Mouse (Mus musculus): ENCODE data around the gene St6galnac3.

Gene St6galnac3

DNA sequence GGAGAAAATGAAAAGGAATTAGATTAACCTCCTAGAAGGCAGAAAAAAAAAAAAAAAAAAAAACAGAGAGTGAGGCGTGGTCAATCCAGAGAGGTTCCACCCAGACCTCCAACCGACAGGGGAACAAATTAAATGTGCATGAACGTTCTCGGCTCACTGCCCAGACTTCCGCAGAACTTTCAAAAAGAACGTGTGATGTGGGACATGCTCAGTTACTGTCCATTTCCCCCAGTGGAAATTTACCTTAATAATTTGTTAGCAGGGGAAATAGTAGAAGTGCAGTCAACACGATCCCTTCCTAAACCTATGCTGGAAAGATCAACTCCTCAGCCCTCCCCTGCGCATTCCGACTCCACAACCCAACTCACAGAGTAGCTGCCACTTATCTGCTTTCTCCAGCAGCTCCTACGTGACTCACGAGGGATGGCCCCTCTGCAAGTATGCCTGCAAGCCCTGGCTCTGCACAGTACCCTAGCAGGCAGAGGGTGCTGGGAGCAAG lies 35.1 kb downstream of the St6galnac3 start:
- DNase-seq, result no peak

DNA sequence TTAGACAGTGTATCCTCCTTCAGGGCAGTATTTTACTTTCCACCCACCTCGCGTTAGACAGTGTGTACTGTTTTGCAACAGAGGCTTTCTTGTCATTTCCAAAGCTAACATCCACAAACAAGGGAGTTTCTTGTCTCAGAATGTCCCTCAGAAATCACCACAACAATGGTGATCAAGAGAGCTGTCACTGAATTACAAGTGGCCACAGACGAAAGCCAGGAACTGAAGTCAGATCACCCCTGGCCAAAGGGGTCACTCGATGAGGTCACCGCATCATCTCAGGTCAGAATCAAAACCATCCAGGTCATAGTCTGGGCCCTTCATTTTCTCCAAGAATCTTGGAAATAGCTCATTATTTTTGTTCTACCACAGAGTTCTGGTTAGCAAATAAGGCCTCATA lies 37.1 kb downstream of the St6galnac3 start:
- DNase-seq, result no peak

- DNase-seq, result no peak
Measured at GRCm38 (mm10) chr3:153684909-153685308, 40.1 kb downstream of the St6galnac3 start.

DNA sequence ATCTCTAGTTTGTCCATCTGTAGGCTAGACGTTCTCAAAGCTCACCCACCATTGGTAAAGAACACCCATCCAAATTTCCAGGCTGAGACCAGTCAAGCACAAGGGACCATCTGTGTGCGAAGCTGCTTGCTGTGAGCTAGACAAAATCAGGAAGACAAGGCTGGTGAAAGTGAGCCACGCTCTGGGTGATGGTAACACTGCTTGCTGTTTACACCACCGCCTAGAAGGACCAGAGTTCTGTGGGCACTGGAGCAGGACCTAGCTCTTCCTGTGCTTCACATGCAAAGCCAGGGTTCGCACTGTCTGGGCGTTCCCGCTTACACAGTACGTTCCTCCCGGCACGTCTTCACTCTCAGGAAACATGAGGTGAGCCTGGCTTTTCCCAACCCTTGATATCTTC lies 42.7 kb downstream of the St6galnac3 start:
- DNase-seq, result no peak

DNA sequence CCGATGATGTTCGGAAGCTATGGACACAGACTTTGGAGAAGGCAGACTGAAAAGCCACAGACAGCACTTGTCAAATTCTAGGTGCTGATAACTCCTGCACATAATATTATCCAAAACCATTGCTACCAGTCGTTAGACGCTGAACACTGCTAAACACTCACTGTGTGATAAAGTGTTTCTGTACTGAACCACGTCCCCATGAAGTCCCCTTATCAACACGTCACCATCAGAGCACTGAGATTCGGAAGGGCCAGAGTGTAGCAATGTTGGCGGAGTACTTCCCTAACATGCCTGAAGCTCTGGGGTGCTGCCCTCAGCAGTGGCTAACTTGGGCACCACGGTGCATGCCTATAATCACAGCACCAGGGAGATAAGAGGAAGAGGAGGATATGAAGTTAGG lies 43.3 kb downstream of the St6galnac3 start:
- DNase-seq, result no peak

DNA sequence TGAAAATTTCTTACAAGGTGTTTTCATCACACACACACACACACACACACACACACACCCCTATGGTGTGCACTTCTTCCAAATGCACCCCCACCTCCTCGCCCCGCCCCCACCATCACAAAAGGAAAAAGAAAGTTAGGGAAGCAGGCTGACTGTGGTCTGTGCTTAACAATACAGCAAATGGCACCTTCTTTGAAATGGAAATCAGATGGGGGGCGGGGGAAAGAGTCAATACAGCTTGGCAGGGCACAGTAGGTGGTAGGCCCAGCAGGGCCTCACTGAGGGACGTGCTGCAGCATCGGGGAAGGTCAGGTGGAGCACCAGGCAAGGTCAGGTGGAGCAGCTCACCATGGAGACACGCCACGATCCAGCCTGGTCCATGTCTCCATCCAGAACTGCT lies 49.1 kb downstream of the St6galnac3 start:
- no peak for DNase-seq

DNA sequence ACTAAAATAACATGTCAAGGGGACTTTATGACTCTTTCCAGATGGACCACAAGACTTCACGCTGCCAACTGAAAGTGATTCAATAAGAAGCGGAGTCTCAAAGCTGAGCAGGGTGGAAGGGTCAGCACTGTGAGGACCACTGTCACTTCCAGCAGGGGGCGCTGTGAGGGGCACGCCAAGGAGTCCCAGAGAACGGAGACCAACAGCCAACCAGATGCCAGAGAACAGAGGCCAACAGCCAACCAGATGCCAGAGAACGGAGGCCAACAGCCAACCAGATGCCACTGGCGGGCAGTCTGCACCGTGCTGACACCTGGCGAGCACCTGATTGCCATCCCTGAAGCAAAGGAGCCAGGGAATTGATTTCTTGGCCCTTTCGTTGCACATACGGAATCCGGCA lies 49.9 kb downstream of the St6galnac3 start:
- DNase-seq, result peak; percentile 37

DNA sequence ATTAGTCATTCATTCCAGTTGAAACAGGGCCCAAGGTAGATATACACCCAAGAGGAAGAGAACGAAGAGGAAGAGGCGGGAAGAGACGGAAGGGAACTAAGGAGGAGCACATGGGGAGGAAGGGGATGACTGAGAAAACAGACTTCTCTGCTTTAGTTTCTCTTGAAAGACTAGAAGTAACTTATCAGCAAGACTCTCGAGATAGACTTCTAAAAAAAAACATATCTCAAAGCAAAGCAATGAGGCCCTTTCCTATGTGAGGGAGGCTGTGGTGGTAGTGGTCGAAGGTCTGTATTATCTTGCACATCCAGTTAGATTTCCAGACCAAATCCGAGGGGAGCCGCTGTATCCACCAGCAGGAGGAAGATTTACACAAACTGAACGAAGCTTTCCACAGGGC lies 50.6 kb downstream of the St6galnac3 start:
- DNase-seq, result no peak

DNA sequence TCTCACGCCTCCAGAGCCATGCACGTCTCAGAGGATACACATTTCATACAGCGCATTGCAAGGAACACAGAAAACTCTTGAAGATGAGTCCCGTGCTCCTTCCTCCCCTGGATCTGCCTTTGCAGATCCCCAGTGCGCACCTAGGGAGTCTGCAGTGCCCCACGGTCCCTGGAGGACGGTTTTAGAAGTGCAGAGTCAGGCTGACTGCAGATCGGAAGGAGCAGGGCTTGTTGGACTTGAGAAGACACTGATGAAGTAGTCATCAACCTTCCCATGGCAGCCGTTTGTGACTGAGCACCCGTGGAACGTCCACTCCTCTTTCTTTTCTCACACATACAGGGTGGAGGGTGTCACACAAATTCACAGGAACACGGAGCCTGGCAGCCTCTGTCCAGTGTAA lies 51.5 kb downstream of the St6galnac3 start:
- no peak for DNase-seq

GRCm38 (mm10) chr3:153670953-153671674 lies 53.9 kb downstream of the St6galnac3 start:
- no peak for DNase-seq

DNA sequence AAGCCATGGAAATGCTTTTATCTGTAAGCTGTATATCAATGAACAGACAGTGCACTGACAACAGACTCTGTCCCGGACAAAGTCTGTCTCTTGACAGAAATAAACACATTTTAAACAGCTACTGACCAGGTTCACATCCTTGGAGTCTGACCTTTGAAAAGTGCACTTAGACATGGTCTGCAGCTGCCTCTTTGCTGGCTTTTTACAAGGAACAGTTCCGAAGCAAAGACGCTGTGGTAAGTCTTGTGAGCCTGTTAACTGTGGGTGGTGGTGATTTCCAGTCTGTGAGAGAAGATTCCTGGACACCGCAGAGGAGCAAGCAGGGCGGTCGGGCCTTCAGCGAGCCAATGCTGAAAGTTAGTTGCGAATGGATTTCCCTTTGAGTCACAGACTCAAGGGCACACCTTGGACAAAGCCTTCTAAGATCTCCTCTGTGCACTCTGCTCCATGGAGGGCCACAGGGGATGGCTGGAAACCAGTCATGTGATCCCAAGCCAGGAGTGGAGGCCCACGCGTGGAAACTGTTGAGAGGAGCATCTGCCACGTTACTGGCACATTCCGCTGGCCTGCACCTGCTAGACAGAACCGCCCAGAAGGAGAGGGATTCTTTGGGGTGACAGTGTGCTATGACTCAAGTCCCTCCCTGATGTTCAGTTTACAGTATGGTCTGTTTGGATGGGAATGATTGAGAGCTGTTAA lies 55.1 kb downstream of the St6galnac3 start:
- DNase-seq, result no peak

DNA sequence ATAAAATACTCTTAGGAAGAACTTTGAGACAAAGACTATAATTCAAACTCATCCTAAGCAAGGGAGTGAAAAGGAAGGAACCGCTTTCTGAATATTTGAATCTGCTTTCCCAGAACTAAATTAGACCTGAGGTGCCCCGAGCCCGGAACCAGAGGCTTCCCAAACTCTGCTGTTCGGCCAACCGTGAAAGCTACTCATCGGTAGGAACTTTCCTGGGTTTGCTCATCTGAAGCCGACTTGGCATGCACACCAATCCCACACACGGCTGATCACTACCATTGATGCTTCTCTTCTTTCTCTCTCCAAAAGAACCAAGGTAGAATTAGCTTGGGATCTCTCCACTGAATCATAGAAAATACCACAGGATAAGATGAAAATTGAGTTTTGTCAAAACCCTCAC lies 55.6 kb downstream of the St6galnac3 start:
- no peak for DNase-seq

DNA sequence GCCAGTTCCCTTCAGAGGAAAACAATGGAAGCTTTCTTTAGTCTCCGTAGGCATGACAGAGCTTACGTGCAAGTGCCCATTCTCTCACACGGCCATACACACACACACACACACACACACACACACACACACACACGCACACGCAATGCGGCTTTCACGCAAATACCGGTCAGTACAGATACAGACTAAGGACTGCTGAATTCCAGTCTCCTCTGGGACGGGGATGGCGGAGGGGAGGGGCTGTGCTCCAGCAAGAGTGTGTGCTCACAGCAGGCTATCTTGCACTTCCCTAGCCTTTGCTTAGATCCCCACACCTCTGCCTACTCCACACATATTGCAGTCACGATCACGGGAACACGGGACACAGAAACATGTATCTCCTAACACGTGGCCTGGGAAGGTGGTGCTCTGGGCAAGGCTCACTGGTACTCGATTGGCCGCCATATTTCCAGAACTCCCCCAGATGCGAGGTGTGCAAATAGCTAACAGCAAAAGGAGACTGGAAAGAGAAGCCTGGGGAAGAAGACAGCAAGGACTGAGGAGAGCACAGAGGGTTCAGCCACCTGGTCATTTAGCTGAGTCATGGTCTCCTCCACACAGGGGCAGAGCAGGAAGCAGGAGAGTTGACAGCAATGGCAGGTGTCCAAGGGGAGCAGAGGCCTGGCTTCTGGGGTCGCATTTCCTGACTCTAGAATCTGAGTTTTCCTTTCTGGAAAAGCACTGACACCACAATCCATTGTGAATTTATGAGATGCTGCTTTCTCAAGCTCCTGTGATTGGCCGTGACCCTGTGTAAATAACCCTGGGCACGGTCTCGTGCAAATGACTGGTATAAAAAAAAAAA lies 56.3 kb downstream of the St6galnac3 start:
- no peak for DNase-seq

GRCm38 (mm10) chr3:153664696-153665095 lies 60.3 kb downstream of the St6galnac3 start:
- no peak for DNase-seq

DNA sequence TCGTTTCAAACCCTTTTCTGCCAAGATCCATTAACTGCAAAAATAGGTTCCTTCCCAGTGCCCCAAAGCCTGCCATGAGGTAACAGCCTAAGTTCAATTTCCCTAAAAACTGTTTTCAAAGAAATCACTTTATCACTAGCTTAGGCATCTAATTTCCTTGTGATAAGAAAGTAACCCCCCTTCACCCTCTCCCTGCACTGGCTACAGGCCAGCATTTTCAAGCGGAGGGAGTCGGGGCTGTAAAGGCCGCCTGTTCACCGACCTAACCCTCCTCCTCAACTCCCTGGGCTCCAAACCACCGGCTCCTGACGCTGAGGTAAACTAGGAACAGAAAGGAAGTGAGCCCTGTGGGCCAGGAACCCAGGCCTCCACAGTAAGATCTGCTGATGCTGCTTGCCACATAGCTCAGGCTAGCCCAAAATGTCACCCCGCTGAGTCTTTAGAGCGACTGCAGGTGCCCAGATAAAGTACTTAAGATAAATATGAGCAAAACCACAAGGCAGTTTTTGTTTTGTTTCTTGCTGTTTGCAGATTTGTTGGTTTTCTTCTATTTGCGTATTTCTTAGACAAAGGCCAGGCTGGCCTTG lies 61.0 kb downstream of the St6galnac3 start:
- no peak for DNase-seq

GRCm38 (mm10) chr3:153662796-153663195 lies 62.2 kb downstream of the St6galnac3 start:
- no peak for DNase-seq

GRCm38 (mm10) chr3:153661927-153662326 lies 63.0 kb downstream of the St6galnac3 start:
- no peak for DNase-seq

DNA sequence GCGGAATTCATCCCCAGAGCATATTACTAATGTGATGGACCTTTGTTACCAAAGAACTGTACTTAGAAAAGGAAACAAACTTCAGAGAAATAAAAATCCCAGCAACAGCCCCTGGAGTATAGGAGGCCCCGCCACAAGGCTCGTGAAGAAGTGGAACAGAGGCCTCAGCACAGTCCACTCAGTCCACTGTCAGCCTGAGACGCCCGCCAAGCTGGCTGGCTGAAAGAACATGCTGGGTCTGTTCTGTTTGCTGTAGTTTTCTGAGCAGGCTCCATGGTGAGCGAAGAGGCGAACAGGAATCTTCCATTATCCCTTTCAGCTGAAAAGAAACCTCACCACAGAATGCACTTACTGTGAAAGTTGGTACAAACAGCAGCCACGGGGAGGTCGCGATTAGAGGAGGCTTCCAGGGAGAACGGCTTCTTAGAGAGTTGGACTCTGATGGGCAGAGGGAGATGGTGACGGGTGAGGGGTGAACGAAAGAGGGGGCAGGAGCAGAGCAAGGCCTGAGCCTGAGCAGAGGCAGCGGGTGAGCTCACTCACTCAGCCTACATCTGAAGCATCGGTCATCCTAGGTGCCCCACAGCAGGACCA lies 65.3 kb downstream of the St6galnac3 start:
- DNase-seq, result no peak

DNA sequence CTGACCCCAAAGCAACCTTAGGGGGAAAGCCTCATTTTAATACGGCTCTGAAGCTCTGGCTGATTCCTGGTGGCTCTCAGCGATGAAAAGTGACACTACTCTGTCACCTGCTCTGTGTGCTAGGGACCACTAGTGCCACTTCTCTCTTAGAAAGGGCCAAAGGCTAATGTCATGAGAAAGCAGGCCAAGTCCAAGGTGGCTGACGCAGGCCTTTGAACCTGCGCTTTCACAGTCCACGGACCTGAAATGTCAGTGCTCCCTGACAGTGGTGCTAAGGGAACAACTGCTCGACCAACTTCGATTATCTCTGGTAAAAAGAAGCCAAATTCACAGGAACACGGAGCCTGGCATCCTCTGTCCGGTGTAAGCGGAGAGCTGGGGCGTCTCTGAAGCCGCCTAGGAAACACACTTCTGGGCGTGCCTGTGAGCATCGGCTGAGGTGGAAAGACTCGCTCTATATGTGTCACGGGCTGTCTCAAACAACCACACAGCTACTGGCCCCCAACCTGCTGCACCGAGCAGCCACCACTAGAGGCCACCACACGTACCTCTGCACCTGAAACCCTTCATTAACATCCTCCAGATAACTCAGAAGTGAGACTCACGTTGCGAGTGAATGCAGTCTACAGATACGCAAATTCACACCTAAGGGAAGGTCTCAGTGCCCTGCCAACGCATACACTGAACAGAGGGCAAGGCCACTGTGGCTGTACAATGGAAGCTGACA lies 66.8 kb downstream of the St6galnac3 start:
- DNase-seq, result peak; percentile 45

GRCm38 (mm10) chr3:153655071-153655470 lies 69.9 kb downstream of the St6galnac3 start:
- peak; percentile 74 for DNase-seq

GRCm38 (mm10) chr3:153652850-153653249 lies 72.1 kb downstream of the St6galnac3 start:
- DNase-seq, result no peak

DNA sequence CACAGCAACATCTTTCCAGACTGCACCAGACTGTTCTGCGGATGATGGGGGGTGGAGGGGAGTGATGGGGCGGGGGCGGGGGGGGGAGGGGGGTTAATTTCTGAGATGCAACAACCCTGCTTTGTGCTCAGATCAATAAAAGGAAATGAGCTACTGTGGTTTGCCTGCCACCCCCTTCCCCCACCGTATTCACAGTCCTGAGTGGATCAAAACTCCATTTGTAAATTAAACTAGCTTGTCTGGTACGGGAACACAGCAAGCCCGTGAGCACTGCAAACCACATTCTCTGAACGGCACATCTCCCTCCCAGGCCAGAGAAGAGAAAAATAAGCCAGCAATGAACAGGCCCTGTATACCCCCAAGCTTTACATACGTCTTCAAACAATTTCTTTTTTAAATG lies 76.3 kb downstream of the St6galnac3 start:
- DNase-seq, result no peak
